Mouse (Mus musculus): ENCODE data around the gene Pacrg. TPM values are rescaled to one million over a fixed set of nuclear protein-coding genes. Genes with fewer than 3 reads are reported as not detected.

Pacrg gene
- total and polyA plus RNA-seq, 3 experiments, result not detected

DNA sequence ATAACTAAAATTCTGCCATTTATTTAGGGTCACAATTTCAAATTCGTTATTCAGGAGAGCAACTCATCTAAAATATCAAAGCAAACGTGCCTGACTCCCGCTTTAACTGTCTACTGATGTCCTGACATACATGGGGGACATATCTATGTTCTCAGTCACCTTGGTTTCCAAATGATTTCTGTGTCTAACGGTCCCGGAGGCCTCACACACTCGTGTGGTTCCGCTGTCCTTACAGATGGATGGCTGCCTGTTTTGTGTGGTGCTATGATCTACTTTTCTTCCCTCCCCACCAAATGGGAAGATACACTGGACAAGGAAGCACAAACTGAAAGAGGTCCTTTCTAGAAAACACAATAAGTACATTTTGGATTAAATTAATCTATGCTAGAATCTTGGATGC, 277.2 kb downstream of the Pacrg start:
- Histone ChIP-seq H3K9me3 (replicated peaks; ENCODE audit: insufficient read depth, low read length) (no peaks in the 10 kb centered on the region), H3K4me3 (ENCODE audit: control insufficient read depth in 1 of 2, insufficient read depth in 1 of 2, low read depth in 2 of 2, low read length in 2 of 2) (no peak overlapping the region), H3K27me3 (ENCODE audit: control insufficient read depth in 1 of 2, insufficient read depth in 2 of 2, low read length in 2 of 2) (no peaks in the 10 kb centered on the region), H3K9ac (ENCODE audit: control insufficient read depth, low read depth, low read length, poor library complexity, severe bottlenecking) (no peak overlapping the region), H3K27ac (ENCODE audit: control insufficient read depth, low read depth, low read length) (no peak overlapping the region), H3K4me1 (ENCODE audit: control insufficient read depth in 1 of 2, insufficient read depth in 2 of 2, low read length in 2 of 2) (no peaks in the 10 kb centered on the region), H3K79me2 (ENCODE audit: control insufficient read depth, insufficient read depth, low read length, poor library complexity) (no peaks in the 10 kb centered on the region), H3K36me3 (ENCODE audit: control insufficient read depth in 1 of 2, insufficient read depth in 2 of 2, low read length in 2 of 2) (no peaks in the 10 kb centered on the region)
- no peak for DNase-seq (ENCODE audit: low read depth, low spot score)
- TF ChIP-seq RCOR1 (IDR thresholded peaks at IDR 0.05; ENCODE audit: low read depth, low read length) (no peak), GATA1 (IDR thresholded peaks at IDR 0.05; ENCODE audit: low read depth, low read length) (no peak), CTCF (IDR thresholded peaks at IDR 0.05 in 2 of 3, conservative IDR thresholded peaks at IDR 0.05 in 1 of 3; ENCODE audit: control insufficient read depth in 1 of 3, insufficient read depth in 1 of 3, low read depth in 2 of 3, low read length in 3 of 3, poor library complexity in 1 of 3, severe bottlenecking in 1 of 3) (no peak), POLR2AphosphoS2 (IDR thresholded peaks at IDR 0.05; ENCODE audit: low read length) (no peak)

DNA sequence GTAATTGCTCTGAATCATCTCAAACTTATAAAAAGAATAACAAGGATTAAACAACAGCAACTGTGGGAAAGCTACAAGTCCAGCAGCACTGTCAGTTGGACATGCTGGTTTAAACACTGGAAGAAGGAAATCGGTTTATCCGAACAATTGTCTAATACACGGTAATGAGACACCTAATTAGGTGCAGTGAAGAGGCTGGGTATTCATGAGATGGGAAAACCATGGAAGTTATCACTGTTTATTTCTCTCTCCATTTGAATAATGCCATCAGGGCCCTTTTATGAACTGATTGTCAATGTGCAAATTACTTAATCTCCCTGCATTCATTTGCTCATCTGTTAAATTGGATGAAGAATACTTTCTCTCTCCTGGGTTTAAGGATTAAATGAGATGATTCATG, 280.1 kb downstream of the Pacrg start:
- Histone ChIP-seq H3K9ac (ENCODE audit: control insufficient read depth, low read depth, low read length, poor library complexity, severe bottlenecking) (no peak overlapping the region), H3K4me3 (ENCODE audit: control insufficient read depth in 1 of 2, insufficient read depth in 1 of 2, low read depth in 2 of 2, low read length in 2 of 2) (no peak overlapping the region), H3K9me3 (replicated peaks; ENCODE audit: insufficient read depth, low read length) (no peaks in the 10 kb centered on the region), H3K27me3 (ENCODE audit: control insufficient read depth in 1 of 2, insufficient read depth in 2 of 2, low read length in 2 of 2) (no peaks in the 10 kb centered on the region), H3K27ac (ENCODE audit: control insufficient read depth, low read depth, low read length) (no peak overlapping the region), H3K79me2 (ENCODE audit: control insufficient read depth, insufficient read depth, low read length, poor library complexity) (no peaks in the 10 kb centered on the region), H3K4me1 (ENCODE audit: control insufficient read depth in 1 of 2, insufficient read depth in 2 of 2, low read length in 2 of 2) (no peaks in the 10 kb centered on the region), H3K36me3 (ENCODE audit: control insufficient read depth in 1 of 2, insufficient read depth in 2 of 2, low read length in 2 of 2) (no peaks in the 10 kb centered on the region)
- no peak for TF ChIP-seq USF2 (IDR thresholded peaks at IDR 0.05; ENCODE audit: borderline replicate concordance in 1 of 2, insufficient read depth in 1 of 2, low read depth in 1 of 2, low read length in 2 of 2)
- no peak for TF ChIP-seq MYC (IDR thresholded peaks at IDR 0.05; ENCODE audit: low read depth, low read length)
- TF ChIP-seq TBP (IDR thresholded peaks at IDR 0.05; ENCODE audit: low read depth, low read length), result no peak
- TF ChIP-seq MAFK (IDR thresholded peaks at IDR 0.05; ENCODE audit: borderline replicate concordance, low read depth, low read length), result no peak
- TF ChIP-seq CTCF (IDR thresholded peaks at IDR 0.05 in 2 of 3, conservative IDR thresholded peaks at IDR 0.05 in 1 of 3; ENCODE audit: control insufficient read depth in 1 of 3, insufficient read depth in 1 of 3, low read depth in 2 of 3, low read length in 3 of 3, poor library complexity in 1 of 3, severe bottlenecking in 1 of 3), result no peak
- TF ChIP-seq ZC3H11A (IDR thresholded peaks at IDR 0.05; ENCODE audit: low read depth, low read length), result no peak
- DNase-seq (ENCODE audit: low read depth, low spot score), result no peak

DNA sequence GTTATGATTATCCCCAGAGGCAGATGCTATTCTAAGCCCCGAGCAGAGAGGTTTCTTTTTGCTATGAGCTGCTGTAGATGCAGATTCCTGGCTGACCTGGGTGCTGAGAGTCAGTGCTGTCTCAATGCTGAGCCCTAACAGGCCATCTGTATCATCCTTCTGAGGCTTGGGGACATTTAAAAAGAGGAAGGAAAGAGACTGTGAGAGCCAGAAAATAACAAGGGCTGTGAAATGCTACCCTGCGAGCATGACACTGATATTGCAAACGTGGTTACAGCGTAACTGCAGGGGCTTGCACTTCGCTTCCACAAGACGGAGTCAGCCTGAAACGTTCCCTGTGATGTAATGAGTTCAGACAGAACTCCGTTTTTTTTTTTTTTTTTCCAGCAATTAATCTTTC, 281.4 kb downstream of the Pacrg start:
- Histone ChIP-seq H3K4me3 (ENCODE audit: control insufficient read depth in 1 of 2, insufficient read depth in 1 of 2, low read depth in 2 of 2, low read length in 2 of 2) (no peak overlapping the region), H3K9ac (ENCODE audit: control insufficient read depth, low read depth, low read length, poor library complexity, severe bottlenecking) (no peak overlapping the region), H3K36me3 (ENCODE audit: control insufficient read depth in 1 of 2, insufficient read depth in 2 of 2, low read length in 2 of 2) (no peaks in the 10 kb centered on the region), H3K27me3 (ENCODE audit: control insufficient read depth in 1 of 2, insufficient read depth in 2 of 2, low read length in 2 of 2) (no peaks in the 10 kb centered on the region), H3K79me2 (ENCODE audit: control insufficient read depth, insufficient read depth, low read length, poor library complexity) (no peaks in the 10 kb centered on the region), H3K27ac (ENCODE audit: control insufficient read depth, low read depth, low read length) (no peak overlapping the region), H3K9me3 (replicated peaks; ENCODE audit: insufficient read depth, low read length) (no peaks in the 10 kb centered on the region), H3K4me1 (ENCODE audit: control insufficient read depth in 1 of 2, insufficient read depth in 2 of 2, low read length in 2 of 2) (no peaks in the 10 kb centered on the region)
- TF ChIP-seq CHD2 (IDR thresholded peaks at IDR 0.05; ENCODE audit: low read length) (no peak), MEF2A (IDR thresholded peaks at IDR 0.05; ENCODE audit: extremely low read depth, insufficient replicate concordance, low read depth, low read length, poor library complexity, severe bottlenecking) (no peak), HCFC1 (IDR thresholded peaks at IDR 0.05; ENCODE audit: low read depth, low read length) (no peak), ZC3H11A (IDR thresholded peaks at IDR 0.05; ENCODE audit: low read depth, low read length) (no peak), MAFK (IDR thresholded peaks at IDR 0.05; ENCODE audit: borderline replicate concordance, low read depth, low read length) (no peak), E2F4 (IDR thresholded peaks at IDR 0.05; ENCODE audit: borderline replicate concordance, low read depth, low read length) (no peak)
- no peak for DNase-seq (ENCODE audit: low read depth, low spot score)

Measured in MEL (cell line).